Mouse (Mus musculus): ENCODE results near the gene Gpi1. TPM values are rescaled to one million over a fixed set of nuclear protein-coding genes. Genes with fewer than 3 reads are reported as not detected.
"Not testable (repeated sequence)": the region's sequence is repeated elsewhere in the genome, so short reads cannot be mapped to it uniquely, and the experiment has no call there.

Gpi1 gene
- polyA plus RNA-seq, 1 experiment from 2014 or later: 213 TPM

DNA sequence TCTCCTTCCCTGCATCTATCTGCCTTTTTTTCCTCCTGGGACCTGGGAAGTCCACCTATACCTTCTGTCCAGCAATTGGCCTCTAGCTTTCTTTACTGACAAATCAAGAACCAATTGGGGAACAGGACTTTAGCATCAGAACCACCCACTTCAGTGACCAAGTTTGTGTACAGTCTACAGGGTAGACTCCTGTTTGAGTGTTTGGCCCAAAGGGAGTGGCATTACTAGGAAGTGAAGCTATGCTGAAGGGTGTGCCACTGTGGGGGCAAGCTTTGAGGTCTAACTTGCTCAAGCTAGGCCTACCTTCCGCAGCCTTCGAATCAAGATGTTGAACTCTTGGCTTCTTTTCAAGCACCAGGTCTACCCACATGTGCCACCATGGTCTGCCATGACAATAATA lies 29.3 kb downstream of the Gpi1 start:
- H3K27me3 ChIP-seq (replicated peaks; ENCODE audit: control insufficient read depth, insufficient read depth, low read length): no peaks in the 10 kb centered on the region
- H3K9me3 ChIP-seq (ENCODE audit: control insufficient read depth, low read length): no peaks in the 10 kb centered on the region
- no peak overlapping the region for H3K27ac ChIP-seq (ENCODE audit: low read length)
- peaks cover under 1% of the 10 kb centered on the region; the same call in 1 of the 2 replicates for H3K4me1 ChIP-seq (replicated peaks; ENCODE audit: control insufficient read depth, insufficient read depth, low read length)
- no peak overlapping the region for H3K4me3 ChIP-seq (replicated peaks; ENCODE audit: low read length)
- no peak for ATAC-seq
- 100% methylated on average over 2 of the region's 2 CpGs for WGBS
- no peak overlapping the region for H3K9ac ChIP-seq (replicated peaks; ENCODE audit: low read depth, low read length)
- peaks cover 23% of the 10 kb centered on the region for H3K36me3 ChIP-seq (ENCODE audit: control insufficient read depth, insufficient read depth)
- H3K4me2 ChIP-seq (ENCODE audit: low read length): no peak overlapping the region

DNA sequence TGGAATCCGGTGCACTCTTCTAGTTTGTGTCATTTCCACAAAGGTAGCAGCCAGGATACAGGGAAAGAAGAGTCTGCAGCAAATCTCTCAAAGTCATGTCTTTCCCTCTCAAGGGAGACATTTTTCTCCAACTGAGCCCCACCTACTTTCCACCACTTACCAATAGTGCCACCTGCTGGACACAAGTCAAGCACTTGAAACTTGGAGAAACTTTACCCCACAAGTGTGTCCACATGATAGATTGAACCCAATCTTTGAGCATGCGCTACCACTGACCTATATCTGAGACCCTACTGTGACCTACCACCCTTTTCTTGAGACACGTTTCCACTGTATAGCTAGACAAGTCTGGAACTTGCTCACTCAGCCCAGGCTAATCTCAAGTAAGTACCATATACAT lies 31.8 kb downstream of the Gpi1 start:
- WGBS: 57% methylated on average over 3 of the region's 3 CpGs
- Histone ChIP-seq H3K4me3 (replicated peaks; ENCODE audit: low read length) (no peak overlapping the region), H3K9ac (replicated peaks; ENCODE audit: low read depth, low read length) (no peak overlapping the region), H3K36me3 (ENCODE audit: control insufficient read depth, insufficient read depth) (peaks cover 14% of the 10 kb centered on the region), H3K4me2 (ENCODE audit: low read length) (no peak overlapping the region), H3K9me3 (ENCODE audit: control insufficient read depth, low read length) (no peaks in the 10 kb centered on the region), H3K4me1 (replicated peaks; ENCODE audit: control insufficient read depth, insufficient read depth, low read length) (peaks cover 8% of the 10 kb centered on the region), H3K27me3 (replicated peaks; ENCODE audit: control insufficient read depth, insufficient read depth, low read length) (no peaks in the 10 kb centered on the region), H3K27ac (ENCODE audit: low read length) (no peak overlapping the region)
- ATAC-seq: no peak

DNA sequence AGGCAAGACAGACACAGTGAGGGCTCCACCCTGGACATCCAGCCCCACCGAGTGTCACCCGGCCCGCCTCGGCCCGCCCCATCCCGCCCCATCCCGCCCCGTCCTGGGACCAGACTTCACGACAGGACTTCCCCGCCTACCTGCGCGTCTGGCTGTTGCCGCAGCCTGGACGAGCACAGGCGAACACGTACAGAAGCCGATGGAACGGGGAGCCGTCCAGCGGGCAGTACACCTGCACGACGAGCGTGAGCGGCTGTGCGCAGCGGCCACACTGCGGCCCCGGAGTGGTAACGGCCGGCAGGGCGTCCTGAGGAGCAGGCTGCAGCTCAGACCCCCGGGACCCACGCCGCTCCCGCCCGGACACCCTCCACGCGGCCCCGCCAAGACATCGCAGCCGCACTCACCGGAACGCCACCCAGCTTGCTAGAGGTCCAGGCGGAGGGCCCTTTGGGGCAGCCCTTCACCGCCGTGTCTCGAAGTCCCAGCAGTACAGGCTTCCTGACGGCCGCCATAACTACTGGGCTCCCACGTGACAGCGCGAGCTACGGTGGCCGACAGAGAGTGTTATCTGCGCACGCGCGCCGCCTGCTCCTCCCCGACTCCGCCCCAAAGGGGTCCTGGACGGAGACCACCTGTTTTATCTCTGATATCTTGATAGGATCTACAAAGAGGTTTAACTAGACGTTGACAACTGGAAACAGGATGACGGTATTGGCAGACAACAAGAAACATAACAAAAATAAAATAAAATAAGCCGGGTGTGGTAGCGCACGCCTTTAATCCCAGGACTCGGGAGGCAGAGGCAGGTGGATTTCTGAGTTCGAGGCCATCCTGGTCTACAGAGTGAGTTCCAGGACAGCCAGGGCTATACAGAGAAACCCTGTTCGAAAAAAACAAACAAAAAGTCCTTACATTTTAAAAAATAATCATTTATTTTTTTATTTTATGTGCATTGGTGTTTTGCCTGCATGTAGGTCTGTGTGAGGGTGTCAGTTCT lies 33.7 kb downstream of the Gpi1 start, which contains the start of gene Pdcd2l:
Pdcd2l (minus strand) TSS at position 530 of the 997 bp plus-strand sequence.
- ATAC-seq: peak; percentile 96
- H3K4me3 ChIP-seq (replicated peaks; ENCODE audit: low read length): peak within 1 kb of the TSS; percentile 63
- peak within 1 kb of the TSS; percentile 52; the same call in 1 of the 2 replicates for H3K27ac ChIP-seq (ENCODE audit: low read length)

DNA sequence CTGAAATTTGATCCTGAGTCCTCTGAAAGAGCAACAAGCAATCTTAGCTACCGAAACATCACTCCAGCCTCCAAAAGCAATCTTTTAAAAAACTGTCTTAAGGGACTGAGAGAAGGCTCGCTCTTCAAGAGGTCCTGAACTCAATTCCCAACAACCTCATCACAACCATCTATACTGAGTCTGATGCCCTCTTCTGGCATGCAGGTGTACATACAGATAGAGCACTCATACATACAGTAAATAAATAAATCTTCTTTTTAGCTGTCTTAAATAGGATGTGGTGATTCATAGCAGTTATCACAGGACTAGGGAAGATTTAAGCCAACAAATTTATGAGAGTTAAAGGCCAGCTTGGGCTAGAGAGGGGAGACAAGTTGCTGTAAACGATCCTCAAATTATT lies 34.5 kb downstream of the Gpi1 start:
- Histone ChIP-seq H3K27me3 (replicated peaks; ENCODE audit: control insufficient read depth, insufficient read depth, low read length) (no peaks in the 10 kb centered on the region), H3K27ac (ENCODE audit: low read length) (no peak overlapping the region), H3K4me2 (ENCODE audit: low read length) (peak overlapping the region; percentile 71), H3K4me3 (replicated peaks; ENCODE audit: low read length) (peak overlapping the region; percentile 63), H3K36me3 (ENCODE audit: control insufficient read depth, insufficient read depth) (peaks cover 3% of the 10 kb centered on the region; the same call in 1 of the 2 replicates), H3K9ac (replicated peaks; ENCODE audit: low read depth, low read length) (peak overlapping the region; percentile 94; the same call in 1 of the 2 replicates), H3K4me1 (replicated peaks; ENCODE audit: control insufficient read depth, insufficient read depth, low read length) (peaks cover 8% of the 10 kb centered on the region), H3K9me3 (ENCODE audit: control insufficient read depth, low read length) (no peaks in the 10 kb centered on the region)
- no peak for ATAC-seq
- 52% methylated on average over 3 of the region's 3 CpGs for WGBS

More for the DNA sequence above, 33.7 kb downstream of the Gpi1 start, which contains the start of gene Pdcd2l:
- 3% methylated on average over 70 of the region's 70 CpGs for WGBS
- peaks cover 8% of the 10 kb centered on the region for H3K4me1 ChIP-seq (replicated peaks; ENCODE audit: control insufficient read depth, insufficient read depth, low read length)
- H3K9me3 ChIP-seq (ENCODE audit: control insufficient read depth, low read length): no peaks in the 10 kb centered on the region
- no peaks in the 10 kb centered on the region for H3K27me3 ChIP-seq (replicated peaks; ENCODE audit: control insufficient read depth, insufficient read depth, low read length)
- peak within 1 kb of the TSS; percentile 71 for H3K4me2 ChIP-seq (ENCODE audit: low read length)
- peak within 1 kb of the TSS; percentile 94 for H3K9ac ChIP-seq (replicated peaks; ENCODE audit: low read depth, low read length)
- H3K36me3 ChIP-seq (ENCODE audit: control insufficient read depth, insufficient read depth): peaks cover 10% of the 10 kb centered on the region

DNA sequence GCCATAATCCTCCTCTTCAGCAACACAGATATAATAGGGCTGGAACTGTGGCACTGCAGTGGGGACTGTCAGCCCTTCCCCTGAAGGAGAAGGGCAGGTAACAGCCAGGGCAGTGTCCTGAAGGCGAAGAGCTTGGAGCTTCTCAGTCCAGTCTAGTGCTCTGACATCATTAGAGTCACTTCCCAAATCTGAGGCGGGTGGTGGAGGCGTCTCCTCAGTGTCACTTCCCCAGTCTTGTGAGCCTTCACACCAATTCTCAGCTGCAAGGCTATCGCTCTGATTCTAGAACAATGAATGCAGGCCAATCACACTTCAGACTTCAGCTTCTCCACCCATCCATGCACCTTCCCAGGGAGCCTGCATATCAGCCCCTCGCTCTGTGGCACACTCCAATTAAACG lies 37.3 kb downstream of the Gpi1 start:
- ATAC-seq: no peak
- Histone ChIP-seq H3K27ac (ENCODE audit: low read length) (no peak overlapping the region), H3K27me3 (replicated peaks; ENCODE audit: control insufficient read depth, insufficient read depth, low read length) (no peaks in the 10 kb centered on the region), H3K4me3 (replicated peaks; ENCODE audit: low read length) (no peak overlapping the region), H3K36me3 (ENCODE audit: control insufficient read depth, insufficient read depth) (peaks cover 18% of the 10 kb centered on the region), H3K9ac (replicated peaks; ENCODE audit: low read depth, low read length) (no peak overlapping the region), H3K9me3 (ENCODE audit: control insufficient read depth, low read length) (no peaks in the 10 kb centered on the region), H3K4me1 (replicated peaks; ENCODE audit: control insufficient read depth, insufficient read depth, low read length) (peaks cover 8% of the 10 kb centered on the region), H3K4me2 (ENCODE audit: low read length) (no peak overlapping the region)
- 93% methylated on average over 6 of the region's 6 CpGs for WGBS

DNA sequence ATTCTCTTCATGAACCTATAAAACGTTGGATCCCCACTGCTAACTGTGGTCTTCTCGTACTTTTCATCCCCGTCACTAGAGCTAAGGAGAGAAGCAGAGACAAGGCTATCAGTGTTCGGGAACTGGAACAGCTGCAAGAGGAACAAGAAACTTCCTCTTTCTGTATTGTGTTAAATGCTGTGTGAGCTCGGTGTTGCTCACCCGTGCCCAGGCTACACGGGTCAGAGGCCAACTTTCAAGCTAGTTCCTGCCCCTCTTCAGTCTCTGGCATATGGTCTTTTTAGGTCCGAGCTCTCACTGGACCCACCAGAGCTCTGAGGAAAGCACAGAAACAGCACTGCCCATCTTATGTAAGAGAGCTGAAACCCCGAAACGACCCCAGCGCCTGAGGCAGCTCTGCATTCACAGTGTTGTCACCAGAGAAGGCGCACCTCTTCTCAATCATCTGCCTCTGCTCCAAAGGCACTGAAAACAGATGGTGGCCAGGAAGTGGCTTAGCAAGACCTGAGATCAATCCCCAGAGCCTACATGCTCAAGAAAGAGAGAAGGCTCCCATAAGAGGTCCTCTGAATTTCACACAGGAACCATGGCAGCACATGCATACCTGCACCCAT lies 40.7 kb downstream of the Gpi1 start:
- Histone ChIP-seq H3K27ac (ENCODE audit: low read length) (no peak overlapping the region), H3K4me3 (replicated peaks; ENCODE audit: low read length) (no peak overlapping the region), H3K36me3 (ENCODE audit: control insufficient read depth, insufficient read depth) (peaks cover 26% of the 10 kb centered on the region), H3K9me3 (ENCODE audit: control insufficient read depth, low read length) (no peaks in the 10 kb centered on the region), H3K9ac (replicated peaks; ENCODE audit: low read depth, low read length) (no peak overlapping the region), H3K27me3 (replicated peaks; ENCODE audit: control insufficient read depth, insufficient read depth, low read length) (no peaks in the 10 kb centered on the region), H3K4me2 (ENCODE audit: low read length) (no peak overlapping the region), H3K4me1 (replicated peaks; ENCODE audit: control insufficient read depth, insufficient read depth, low read length) (no peaks in the 10 kb centered on the region)
- 93% methylated on average over 12 of the region's 12 CpGs for WGBS
- ATAC-seq: no peak

DNA sequence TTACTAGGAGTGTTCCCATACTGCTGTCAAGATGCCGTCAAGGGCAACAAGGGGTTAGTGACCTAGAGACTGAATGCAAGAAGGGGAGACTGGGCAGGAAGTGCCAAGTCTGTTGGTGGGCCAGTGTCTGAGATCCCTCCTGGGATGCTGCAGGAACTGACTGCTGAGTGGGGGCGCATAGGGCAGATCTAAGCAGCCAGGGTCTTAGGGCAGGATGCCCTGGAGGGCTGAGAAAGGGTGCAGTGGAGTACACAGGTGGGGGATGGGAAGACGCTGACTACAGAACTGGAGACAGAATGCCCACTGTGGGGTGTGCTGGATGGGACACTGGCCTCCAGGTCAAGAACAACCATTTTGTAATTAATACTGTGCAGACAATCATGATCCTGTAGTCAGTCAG lies 46.3 kb downstream of the Gpi1 start:
- 83% methylated on average over 3 of the region's 3 CpGs for WGBS
- Histone ChIP-seq H3K4me2 (ENCODE audit: low read length) (no peak overlapping the region), H3K4me3 (replicated peaks; ENCODE audit: low read length) (no peak overlapping the region), H3K27ac (ENCODE audit: low read length) (no peak overlapping the region), H3K36me3 (ENCODE audit: control insufficient read depth, insufficient read depth) (peaks cover 20% of the 10 kb centered on the region), H3K4me1 (replicated peaks; ENCODE audit: control insufficient read depth, insufficient read depth, low read length) (no peaks in the 10 kb centered on the region), H3K9ac (replicated peaks; ENCODE audit: low read depth, low read length) (no peak overlapping the region), H3K27me3 (replicated peaks; ENCODE audit: control insufficient read depth, insufficient read depth, low read length) (no peaks in the 10 kb centered on the region), H3K9me3 (ENCODE audit: control insufficient read depth, low read length) (no peaks in the 10 kb centered on the region)
- ATAC-seq: no peak

DNA sequence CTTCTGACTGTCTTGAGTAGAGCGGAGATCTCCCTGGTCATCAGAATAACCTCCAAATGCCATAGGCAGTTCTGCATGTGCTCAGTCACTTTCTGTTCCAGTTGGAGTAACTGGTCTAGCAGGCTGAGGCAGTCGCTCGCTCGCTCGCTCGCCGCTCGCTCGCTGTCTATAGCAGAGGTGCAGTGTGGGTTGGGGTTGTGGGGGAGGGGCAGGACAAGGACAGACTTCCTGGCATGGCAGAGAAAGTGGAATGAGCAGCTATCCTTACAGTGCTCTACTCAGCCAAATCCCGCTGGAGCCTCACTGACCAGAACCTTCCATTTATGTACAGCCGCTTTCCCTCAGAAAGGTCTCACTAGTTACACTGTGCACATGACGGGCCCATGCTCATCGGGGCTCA lies 46.8 kb downstream of the Gpi1 start:
- WGBS: 88% methylated on average over 13 of the region's 13 CpGs

DNA sequence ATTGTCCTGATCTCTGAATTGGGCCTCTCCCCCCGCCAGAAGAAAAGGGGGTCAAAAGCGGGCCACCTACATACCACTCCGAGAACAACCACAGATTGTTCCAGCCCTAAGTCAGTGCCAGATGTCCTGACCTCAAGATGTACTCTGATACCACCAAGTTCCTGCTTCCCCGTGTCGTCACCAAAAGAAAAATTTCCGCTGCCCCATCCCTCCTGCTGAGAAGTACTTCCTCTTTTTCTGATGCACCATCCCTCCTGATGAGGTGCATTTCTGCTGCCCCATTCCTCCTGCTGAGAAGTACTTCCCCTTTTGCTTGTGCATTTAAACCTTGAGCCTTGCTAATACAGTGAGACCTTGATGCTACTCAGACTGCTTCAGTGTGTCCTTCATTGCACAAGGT lies 53.9 kb downstream of the Gpi1 start:
- not testable (repeated sequence) for H3K27ac ChIP-seq (ENCODE audit: low read length)

More for the DNA sequence above, 46.8 kb downstream of the Gpi1 start:
- Histone ChIP-seq H3K4me2 (ENCODE audit: low read length) (no peak overlapping the region), H3K4me1 (replicated peaks; ENCODE audit: control insufficient read depth, insufficient read depth, low read length) (no peaks in the 10 kb centered on the region), H3K27ac (ENCODE audit: low read length) (no peak overlapping the region), H3K9ac (replicated peaks; ENCODE audit: low read depth, low read length) (no peak overlapping the region), H3K36me3 (ENCODE audit: control insufficient read depth, insufficient read depth) (peaks cover 17% of the 10 kb centered on the region), H3K9me3 (ENCODE audit: control insufficient read depth, low read length) (no peaks in the 10 kb centered on the region), H3K27me3 (replicated peaks; ENCODE audit: control insufficient read depth, insufficient read depth, low read length) (no peaks in the 10 kb centered on the region), H3K4me3 (replicated peaks; ENCODE audit: low read length) (no peak overlapping the region)
- ATAC-seq: no peak

More for the DNA sequence above, 53.9 kb downstream of the Gpi1 start:
- 88% methylated on average over 6 of the region's 6 CpGs for WGBS
- not testable (repeated sequence) for H3K9me3 ChIP-seq (ENCODE audit: control insufficient read depth, low read length); H3K9ac ChIP-seq (replicated peaks; ENCODE audit: low read depth, low read length); ATAC-seq; H3K27me3 ChIP-seq (replicated peaks; ENCODE audit: control insufficient read depth, insufficient read depth, low read length); H3K4me1 ChIP-seq (replicated peaks; ENCODE audit: control insufficient read depth, insufficient read depth, low read length); H3K4me3 ChIP-seq (replicated peaks; ENCODE audit: low read length); H3K4me2 ChIP-seq (ENCODE audit: low read length); H3K36me3 ChIP-seq (ENCODE audit: control insufficient read depth, insufficient read depth)

Data from forebrain, embryonic 16.5 days (tissue).